Mouse (Mus musculus): ENCODE measurements around the gene Ormdl2.
A peak's percentile ranks its signal among the peaks of the same experiment; 100 is the strongest.
"Not testable (repeated sequence)": the region's sequence is repeated elsewhere in the genome, so short reads cannot be mapped to it uniquely, and the experiment has no call there.

Gene Ormdl2

DNA sequence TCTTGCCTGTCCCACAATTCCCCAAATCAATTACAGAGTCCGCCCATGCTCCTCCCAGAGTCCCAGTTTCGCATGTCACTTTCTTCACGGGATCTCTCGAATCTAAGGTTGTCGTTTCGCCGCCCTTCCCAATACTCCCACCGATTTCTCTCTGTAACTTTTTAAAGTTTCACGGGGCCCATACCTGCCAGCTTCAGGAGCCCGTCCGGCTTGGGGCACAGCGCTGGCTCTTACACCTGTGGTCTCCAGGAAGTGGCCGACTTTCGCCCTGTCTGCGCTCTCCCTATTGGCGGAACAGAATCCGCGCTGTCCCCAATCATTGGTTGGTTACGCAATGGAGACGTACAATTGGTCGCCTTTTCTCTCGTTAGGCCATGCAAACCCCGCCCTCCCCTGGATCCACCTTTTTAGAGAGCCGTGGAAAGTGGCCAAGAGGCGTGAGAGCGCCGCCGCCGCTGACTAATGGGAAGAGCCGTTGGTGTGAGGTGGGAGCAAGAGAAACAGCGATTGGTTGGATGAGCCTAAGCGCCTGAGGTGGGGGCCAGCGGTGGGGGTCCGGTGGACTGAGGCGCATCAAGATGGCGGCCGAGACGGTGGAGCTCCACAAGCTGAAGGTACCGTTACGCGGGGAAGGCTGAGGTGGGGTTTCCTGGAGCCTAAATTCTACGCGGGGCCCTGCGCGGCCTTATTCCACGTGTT, at the start of gene Ormdl2:
TSS of gene Ormdl2 (minus strand) at position 288 of the 699 bp plus-strand sequence.
- peak; percentile 99 for DNase-seq (ENCODE audit: low spot score in 2 of 2)

DNA sequence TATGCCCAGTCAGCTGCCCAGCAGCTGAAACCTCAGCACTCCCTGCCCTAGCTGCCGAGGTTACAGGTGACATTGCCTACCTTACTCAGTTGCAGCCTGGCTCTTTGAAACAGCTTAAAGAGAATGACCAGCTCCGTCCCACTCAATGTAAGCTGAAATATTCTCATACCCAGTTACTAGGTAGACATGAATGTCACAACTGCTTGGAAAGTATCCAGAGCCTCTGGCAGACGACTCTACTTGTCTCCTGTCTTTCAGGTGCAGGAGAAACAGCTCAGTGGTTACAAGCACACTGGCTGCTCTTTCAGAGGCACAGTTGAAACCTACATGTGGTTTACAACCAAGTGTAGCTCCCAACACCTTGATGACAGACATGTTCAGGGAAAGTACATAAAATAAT, 48.9 kb upstream of the Ormdl2 start:
- DNase-seq (ENCODE audit: low spot score in 2 of 2): no peak

DNA sequence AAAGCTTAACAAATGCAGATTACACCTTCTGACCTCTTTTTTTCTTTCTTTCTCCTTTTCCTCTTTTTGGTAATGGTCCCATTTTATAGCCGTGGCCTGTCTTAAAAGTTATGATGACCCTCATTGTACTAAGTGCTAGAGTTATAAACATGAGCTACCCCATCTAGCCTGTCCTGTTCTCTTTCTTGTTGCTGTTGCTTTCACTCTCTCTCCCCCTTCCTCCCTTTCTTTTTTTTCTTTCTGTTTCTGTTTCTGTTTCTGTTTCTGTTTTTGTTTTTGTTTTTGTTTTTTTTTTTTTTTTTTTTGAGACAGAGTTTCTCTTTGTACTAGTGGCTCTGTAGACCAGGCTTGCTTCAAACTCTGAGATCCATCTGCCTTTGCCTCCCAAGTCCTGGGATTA, 45.1 kb upstream of the Ormdl2 start:
- no peak for DNase-seq (ENCODE audit: low spot score in 2 of 2)

DNA sequence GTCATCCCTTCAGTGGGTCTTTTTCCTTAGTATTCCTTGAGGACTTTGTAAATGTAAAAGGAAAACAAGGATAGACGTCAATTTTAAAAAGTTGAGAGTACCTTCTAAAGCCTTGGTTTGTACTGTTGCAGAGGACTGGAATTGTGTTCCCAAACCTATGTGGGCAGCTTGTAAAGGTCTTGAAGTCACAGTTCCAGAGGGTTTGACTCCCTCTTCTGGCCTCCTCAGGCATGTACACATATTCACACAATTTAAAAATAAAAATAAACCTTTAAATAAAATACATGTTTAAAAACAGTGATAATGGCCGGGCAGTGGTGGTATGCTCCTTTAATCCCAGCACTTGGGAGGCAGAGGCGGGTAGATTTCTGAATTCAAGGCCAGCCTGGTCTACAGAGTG, 44.6 kb upstream of the Ormdl2 start:
- DNase-seq (ENCODE audit: low spot score in 2 of 2): no peak

DNA sequence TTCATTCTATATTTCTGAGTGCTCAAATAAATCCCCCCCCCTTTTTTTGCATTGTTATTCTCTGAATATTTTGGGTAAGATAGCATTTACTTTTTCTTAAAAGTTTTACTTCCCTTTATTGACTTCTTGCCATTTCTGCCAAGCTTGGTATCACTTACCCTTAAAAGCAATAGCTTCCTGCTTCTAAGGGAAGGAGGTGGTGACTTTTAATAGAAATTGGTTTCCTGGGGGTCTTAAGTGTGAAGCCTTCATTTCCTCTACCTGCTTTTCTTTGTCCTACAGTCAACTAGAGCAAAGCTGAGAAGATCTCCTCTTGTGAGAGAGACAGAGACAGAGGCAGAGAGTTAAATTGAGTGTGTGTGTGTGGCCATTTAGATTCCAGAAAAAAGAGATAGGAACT, 39.7 kb upstream of the Ormdl2 start:
- DNase-seq (ENCODE audit: low spot score in 2 of 2): no peak

DNA sequence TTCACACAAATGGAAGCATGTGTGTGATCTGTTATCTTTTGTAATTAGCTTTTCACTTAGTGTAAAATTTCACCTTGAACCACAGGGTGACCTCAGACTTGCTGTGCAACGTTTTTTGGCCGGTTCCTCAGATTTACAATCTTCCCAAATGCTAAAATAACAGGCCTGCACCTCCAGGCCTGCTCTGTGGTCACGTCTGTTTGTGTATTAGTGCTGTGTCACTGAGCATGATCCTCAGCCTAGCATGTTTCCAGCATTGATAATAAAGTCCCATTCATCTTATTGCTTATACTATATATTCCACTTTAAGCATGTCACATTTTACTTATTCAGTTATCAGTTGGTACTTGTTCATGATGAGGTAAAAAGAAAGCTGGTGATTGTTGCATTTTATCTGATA, 28.9 kb upstream of the Ormdl2 start:
- DNase-seq (ENCODE audit: low spot score in 2 of 2): no peak

DNA sequence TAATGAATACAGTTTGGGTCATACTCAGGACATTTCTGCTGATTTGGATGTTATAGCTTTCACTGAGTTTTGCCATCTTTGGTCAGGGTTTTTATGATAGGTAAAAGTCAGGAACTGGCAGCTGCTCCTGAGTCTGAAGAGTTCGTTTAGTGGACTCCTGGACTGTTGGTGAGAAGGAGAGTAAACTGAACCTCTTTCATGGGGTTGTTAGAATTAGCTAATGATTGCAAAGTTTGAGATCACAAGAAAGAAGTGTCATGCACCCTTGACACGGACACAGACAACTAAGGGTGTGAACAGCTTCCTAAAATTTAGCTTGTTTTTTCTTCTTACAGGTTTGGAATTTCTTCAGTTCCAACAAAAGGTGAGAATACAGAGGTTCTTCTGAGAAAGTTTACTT, 27.0 kb upstream of the Ormdl2 start:
- no peak for DNase-seq (ENCODE audit: low spot score in 2 of 2)

DNA sequence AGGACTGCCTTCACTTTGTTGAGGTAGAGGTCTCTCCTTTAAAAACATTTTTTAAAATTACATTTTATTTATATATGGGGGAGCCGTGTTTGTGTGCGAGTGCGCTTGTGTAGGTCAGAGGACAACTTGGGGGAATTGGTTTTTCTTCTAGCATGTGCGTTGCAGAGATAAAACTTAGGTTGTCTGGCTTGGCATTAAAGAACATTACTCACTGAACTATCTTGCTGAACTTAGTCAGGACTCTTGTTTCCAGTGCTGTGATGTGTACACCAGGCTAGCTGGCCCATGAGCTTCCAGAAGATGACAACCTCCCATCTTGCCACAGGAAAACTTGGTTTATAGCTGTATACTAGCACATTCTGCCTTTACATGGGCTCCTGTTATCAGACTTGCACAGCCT, 25.2 kb upstream of the Ormdl2 start:
- DNase-seq (ENCODE audit: low spot score in 2 of 2): no peak

DNA sequence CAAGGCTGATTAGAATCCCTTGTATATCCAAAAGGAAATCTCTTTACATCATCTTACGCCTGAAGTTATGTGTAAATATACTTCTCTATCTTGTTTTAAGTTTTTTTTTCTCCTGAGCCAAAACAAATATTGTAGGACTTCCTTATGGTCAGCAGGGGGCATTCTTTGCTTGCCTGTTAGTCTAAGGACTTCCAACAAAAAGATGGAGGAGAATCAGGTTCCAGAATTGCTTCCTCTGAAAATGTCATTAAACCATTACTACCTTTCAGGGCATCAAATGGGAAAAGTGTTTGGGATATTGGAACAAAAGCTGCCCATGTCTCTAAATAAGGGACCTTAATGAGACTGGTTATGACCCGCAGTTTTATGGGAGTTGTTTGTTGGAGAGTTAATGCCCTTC, 24.1 kb upstream of the Ormdl2 start:
- DNase-seq (ENCODE audit: low spot score in 2 of 2): no peak

DNA sequence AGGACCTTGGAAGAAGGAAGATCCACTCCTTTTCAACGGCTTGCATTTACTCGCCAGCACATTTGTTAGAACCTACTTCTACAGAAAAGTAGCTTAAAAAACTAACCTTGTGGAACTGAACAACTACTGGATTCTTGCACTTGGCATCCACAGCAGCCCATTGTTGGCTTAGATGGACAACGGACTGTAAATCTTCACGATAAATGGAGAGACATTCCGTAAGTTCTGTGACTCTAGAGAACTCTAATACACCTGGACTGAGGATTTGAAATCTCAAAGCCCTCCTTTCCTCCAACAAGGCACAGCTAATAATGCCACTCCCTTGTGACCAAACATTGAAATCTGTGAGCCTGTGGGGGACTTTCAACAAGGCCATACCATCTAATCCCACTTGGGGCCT, 21.8 kb upstream of the Ormdl2 start:
- DNase-seq (ENCODE audit: low spot score in 2 of 2): no peak

DNA sequence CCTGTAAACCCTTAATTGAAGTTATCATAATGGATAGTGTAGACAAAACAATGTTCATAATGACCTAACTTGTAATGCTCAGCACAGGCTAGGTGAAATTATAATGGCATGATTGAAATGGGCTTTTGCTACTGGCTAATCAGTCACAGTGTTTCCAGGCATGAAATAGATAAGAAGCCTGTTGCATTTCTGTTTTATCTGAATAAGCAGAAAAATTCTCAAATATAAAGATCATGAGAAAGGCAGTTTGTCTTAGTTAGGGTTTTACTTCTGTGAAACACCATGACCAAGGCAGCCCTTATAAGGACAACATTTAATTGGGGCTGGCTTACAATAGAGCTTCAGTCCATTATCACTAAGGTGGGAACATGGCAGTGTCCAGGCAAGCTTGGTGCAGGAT, 19.2 kb upstream of the Ormdl2 start:
- no peak for DNase-seq (ENCODE audit: low spot score in 2 of 2)

DNA sequence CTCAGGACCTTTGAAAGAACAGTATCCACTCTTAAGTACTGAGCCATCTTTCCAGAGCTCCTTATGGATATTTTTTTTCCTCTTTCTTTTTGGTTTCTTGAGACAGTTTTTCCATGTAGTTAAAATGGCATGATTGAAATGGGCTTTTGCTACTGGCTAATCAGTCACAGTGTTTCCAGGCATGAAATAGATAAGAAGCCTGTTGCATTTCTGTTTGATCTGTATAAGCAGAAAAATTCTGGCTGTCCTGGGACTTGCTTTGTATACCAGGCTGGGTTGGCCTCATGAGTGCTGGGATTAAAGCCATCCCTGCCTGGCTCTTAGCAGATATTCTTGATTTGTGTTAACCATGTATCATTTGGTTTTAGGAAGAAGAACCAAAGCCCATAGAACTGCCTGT, 18.0 kb upstream of the Ormdl2 start:
- DNase-seq (ENCODE audit: low spot score in 2 of 2): no peak

DNA sequence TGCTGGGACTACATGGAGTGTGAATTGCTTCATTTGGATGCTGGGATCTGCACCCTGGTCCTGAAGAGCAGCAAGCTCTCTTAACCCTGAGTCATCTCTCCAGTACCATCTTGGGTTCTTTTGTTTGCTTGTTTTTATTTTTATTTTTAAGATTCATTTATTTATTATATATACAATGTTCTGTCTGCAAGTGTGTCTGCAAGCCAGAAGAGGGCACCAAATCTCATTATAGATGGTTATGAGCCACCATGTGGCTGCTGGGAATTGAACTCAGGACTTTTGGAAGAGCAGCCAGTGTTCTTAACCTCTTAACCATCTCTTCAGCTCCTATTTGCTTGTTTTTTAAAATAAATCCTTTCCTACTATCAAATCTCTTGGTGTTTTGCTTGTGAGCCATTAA, 16.0 kb upstream of the Ormdl2 start:
- DNase-seq (ENCODE audit: low spot score in 2 of 2): no peak

DNA sequence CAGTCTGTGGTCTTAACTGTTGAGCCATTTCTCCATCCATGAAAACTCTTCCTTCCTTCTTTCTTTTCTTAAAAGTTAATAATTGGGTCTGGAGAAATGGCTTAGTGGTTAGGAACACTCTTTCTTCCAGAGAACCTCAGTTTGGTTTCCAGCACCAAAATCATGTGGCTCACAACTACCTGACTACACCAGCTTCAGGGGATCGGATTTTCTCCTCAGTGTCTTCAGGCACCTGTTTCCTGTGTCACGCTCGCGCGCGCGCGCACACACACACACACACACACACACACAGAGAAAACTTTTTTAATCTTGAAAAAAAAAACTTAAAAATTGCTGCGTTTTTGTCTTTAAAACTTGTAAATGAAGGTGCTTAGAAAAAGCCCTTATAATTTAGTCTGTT, 2.4 kb upstream of the Ormdl2 start:
- no peak for DNase-seq (ENCODE audit: low spot score in 2 of 2)

DNA sequence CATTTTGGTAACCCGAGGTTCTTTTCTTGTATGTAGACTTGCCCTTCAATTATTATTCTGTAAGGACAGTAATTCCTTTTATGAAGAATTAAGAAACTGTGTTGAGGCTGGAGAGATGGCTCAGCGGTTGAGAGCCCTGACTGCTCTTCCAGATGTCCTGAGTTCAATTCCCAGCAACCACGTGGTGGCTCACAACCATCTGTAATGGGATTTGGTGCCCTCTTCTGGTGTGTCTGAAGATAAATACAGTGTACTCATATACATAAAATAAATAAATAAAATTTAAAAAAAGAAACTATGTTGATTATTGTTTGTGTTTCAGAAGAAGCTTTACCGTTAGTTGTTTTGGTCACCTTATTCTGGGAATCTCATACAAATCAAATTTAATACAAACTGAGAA, 1.6 kb upstream of the Ormdl2 start:
- not testable (repeated sequence) for DNase-seq (ENCODE audit: low spot score in 2 of 2)

DNA sequence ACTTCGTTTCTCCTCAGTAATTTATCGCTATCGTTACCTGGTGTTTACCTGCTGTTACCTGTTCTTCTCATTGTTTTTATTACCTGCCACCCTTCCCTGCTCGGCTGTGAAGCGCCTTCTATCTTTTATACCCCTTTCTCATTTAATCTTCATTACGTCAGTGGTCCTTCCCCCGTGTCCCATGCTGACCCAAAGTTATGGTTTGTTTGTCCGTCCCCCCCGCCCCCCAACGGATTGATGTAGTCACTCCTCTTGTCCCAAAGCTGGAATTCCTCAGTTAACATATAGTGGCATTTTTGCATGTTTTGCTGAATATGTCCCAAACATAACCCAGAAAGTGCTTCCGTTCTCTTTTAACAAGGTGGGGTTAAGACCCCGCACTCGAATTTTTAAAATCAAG, 690 bp upstream of the Ormdl2 start:
- DNase-seq (ENCODE audit: low spot score in 2 of 2): no peak

DNA sequence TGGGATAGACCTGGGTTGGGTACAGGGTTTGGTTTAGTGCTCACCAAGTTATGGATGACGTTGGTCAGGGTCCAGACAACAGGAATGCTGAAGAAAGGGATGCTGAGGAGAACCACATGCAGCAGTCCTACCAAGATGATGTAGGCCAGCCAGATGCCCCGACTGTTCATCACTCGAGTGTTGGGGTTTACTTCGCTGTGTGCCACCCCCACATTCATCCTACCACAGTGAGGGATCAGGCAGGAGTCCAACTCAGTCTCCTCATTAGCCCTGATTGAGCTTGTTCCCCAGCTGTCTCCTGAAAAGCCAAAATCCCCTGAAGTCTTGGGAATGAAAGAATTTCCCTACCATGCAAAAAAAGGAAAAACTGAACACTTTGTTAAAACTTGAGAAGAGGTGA, 1.2 kb downstream of the Ormdl2 start:
- DNase-seq (ENCODE audit: low spot score in 2 of 2): no peak

DNA sequence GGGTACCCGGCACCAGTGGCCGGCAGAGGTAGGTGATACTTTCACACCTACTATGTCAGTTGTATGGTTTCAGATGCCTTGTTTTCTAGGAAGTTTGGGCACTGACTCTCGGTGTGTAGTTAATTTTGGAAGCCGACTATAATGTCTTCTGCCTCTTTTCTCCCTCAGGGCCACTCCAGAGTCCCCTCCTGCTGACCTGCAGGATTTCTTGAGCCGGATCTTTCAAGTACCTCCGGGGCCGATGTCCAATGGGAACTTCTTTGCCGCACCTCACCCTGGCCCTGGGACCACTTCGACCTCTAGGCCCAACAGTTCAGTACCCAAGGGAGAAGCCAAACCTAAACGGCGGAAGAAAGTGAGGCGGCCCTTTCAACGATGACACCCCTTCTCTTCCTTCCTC, 4.4 kb downstream of the Ormdl2 start, which contains the start of gene Sarnp:
TSS of gene Sarnp (plus strand) at position 301 of the 400 bp plus-strand sequence.
- no peak for DNase-seq (ENCODE audit: low spot score in 2 of 2)

DNA sequence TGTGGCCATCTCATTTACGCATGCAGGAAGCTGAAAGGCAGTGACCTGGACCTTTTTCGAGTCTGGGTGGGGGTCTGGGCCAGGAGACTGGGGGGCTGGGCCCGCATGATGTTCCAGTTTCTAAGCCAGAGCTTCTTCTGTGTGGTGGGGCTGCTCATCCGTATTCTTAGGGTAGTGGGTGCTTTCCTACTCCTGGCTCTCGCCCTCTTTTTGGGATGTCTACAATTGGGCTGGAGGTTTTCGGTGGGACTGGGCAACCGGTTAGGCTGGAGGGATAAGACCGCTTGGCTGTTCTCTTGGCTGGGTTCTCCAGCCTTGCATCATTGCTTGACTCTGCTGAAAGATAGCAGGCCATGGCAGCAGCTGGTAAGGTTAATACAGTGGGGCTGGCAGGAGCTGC, 14.4 kb downstream of the Ormdl2 start:
- DNase-seq (ENCODE audit: low spot score in 2 of 2): no peak

DNA sequence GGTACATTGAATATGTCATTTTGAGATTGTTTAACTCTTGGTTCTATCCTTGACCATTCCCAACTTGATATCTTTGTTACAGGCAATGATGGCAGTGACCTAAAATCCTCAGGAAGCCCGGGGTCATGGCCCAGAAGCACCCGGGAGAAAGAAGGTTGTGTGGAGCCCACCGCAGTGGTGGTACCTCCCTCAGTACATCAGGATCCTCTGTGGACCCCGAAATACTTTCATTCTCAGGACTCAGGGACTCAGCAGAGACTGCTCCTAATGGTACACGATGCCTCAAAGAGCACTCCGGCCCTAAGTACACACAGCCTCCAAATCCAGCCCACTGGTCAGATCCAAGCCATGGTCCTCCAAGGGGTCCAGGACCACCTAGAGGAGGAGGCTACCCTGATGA, 15.4 kb downstream of the Ormdl2 start:
- DNase-seq (ENCODE audit: low spot score in 2 of 2): no peak

DNA sequence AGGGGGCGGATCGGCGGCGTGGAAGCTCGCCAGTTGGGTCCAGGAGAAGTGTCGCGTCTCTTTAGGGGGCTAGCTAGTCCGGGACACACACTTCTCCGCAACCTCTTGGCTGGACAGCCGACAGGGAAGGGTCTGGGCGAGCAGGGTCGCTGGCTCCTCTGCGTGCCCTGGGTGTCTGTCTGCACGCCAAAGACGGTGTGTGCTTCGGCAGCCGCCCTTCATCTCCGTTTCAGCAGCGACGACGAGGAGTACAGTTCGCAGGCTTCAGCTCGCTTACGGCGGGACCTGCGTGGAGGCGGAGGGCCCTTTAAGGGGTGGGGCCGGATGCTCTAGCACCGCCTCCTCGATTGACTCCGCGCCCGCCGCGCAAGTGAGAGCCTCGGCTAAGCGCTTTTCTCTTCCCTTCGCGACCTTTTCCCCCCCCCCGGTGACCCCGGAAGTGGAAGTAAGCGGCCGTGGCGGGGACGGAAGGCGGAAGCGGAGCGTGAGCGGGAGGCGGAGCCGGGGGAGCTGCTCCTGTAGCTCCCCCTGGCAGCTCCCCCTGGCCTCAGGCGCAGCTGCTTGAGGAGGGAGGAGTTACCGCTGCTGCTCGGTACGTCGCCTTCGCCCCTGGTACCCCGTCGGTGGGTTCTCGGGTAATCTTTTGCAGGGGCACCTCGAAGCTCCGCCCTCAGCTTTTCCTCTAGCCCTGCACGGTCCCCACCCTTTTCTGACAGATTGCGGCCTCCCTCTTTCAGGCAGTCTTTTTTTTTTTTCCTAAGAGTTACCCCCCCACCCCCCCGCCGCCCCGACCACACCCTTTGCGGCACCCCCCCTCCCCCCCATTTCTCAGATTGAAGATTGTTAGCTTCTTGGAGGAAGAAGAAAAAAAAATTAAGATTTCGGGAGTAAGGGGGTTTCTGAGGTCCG, 16.1 kb downstream of the Ormdl2 start:
- peak; percentile 92 to 96 for DNase-seq (ENCODE audit: low spot score in 2 of 2)

DNA sequence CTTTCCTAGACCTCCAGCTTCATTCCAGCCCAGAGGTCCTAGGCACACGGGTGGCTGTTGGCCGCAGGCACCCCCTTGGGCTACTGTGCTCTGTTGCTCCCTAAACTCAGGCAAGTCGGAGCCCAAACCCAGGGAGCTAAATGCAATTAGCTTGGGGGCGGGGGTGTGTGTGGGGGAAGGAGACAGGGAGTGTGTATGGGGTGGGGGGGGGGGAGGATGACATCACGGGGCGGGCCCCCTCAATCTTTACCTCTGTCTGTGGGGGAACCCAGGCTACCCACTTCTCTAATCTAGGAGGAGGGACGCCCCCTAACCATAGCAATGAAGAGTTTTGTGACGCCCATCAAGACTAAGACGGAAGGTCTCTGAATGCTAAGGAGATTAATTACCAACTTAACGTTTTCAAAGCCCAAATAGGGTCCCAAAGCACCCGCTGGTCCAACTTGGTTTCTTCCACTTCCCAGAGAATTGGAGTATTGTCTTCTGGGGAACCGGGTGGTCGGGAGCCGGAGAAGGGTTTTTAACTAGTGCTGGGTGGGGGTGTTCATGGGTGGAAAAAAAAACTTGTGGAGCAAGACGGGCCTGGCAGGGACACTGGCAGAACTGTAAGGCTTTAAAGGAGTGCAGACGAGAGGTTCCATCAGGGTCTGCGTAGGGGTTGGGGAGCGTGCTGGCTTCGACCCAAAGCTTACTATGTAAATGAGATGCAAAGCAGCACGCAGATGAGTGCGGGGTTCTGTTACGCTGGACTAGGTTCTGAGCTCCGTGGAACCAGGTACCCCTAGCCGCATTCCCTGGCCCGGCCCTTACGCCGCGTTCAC, 17.0 kb downstream of the Ormdl2 start, which contains the start of gene Tmem198b:
TSS of gene Tmem198b (minus strand) at position 100 of the 821 bp plus-strand sequence.
- DNase-seq (ENCODE audit: low spot score in 2 of 2): peak; percentile 36 to 56

Data from urinary bladder, postnatal 36 days (tissue).